8 mouse cellular contexts compared by ENCODE assay signal in the genomic region with DNA sequence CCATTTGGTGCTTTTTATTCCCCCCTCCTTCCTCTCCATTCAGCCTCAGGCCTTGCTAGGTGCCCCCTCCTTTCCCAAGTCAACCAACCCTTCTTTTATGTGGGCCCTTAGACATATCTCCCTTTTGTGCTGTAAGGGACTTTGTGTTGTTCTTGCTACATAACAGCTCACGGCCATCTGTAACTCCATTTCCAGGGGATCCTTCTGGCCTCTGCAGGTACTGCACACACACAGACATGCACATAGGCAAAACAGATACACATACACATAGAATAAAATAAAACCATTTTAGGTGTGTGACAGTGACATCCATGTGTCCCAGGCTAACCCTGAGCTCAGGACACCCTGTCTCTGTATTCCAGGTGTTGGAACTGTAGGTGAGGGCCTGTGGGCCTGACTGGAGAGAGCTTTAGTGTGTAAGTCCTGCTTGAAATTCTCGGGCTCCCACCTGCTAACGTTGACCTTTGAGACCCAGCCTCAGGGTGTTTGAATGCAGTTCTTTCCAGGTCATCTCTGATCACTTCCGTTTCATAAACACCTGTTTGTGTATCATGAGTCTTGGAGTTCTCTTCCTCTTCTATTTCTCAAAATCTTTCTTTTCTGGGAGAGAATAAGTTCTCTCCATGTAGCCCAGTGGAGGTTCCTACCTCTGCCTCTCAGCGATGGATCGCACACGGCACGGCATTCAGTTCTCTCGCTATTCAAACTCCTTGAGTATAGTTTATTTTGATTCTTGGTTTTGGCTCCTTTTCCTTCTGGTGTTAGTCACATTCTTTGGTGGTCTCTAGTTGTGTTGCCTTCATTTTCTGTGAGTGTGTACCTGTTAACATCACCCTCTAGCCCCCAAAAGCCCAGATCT. TPM values are rescaled to one million over a fixed set of nuclear protein-coding genes. Genes with fewer than 3 reads are reported as not detected.
DNase-seq lines count a peak whose midpoint lies in the region; ATAC-seq and TF ChIP-seq lines count a peak whose summit lies in the region.

No protein-coding gene starts in this region.

- peaks cover 20% of the 10 kb centered on the region for H3K4me1 ChIP-seq in heart, embryonic 10.5 days
- H3K4me1 ChIP-seq in midbrain, embryonic 12.5 days: peaks cover 23% of the 10 kb centered on the region
- peaks cover 12% of the 10 kb centered on the region for H3K4me1 ChIP-seq in midbrain, embryonic 11.5 days (ENCODE audit: control insufficient read depth, insufficient read depth, low read length)
- H3K4me1 ChIP-seq in forebrain, postnatal 0 days (ENCODE audit: insufficient read depth): 0 out of 2 replicates have a peak, but pooled peaks cover 5% of the 10 kb centered on the region
- H3K4me1 ChIP-seq in stomach, embryonic 15.5 days: 0 out of 2 replicates have a peak, but pooled peaks cover 10% of the 10 kb centered on the region

- H3K9ac ChIP-seq in midbrain, embryonic 12.5 days (replicated peaks): no peak overlapping the region
- no peak overlapping the region for H3K9ac ChIP-seq in midbrain, embryonic 11.5 days (ENCODE audit: low read length)
- no peak overlapping the region for H3K9ac ChIP-seq in forebrain, postnatal 0 days
- H3K9ac ChIP-seq in stomach, embryonic 15.5 days: no peak overlapping the region

- WGBS in heart, embryonic 10.5 days: 93% methylated on average over 9 of the region's 9 CpGs
- 93% methylated on average over 9 of the region's 9 CpGs for WGBS in midbrain, embryonic 12.5 days
- 95% methylated on average over 9 of the region's 9 CpGs for WGBS in midbrain, embryonic 11.5 days
- WGBS in forebrain, postnatal 0 days: 89% methylated on average over 9 of the region's 9 CpGs
- WGBS in stomach, embryonic 15.5 days: 88% methylated on average over 9 of the region's 9 CpGs

- H3K4me3 ChIP-seq in heart, embryonic 10.5 days: peak overlapping the region; percentile 82
- H3K4me3 ChIP-seq in midbrain, embryonic 12.5 days: 0 out of 2 replicates have a peak overlapping the region, but pooled peaks have one; percentile 69
- no peak overlapping the region for H3K4me3 ChIP-seq in midbrain, embryonic 11.5 days (ENCODE audit: low read depth, low read length)
- H3K4me3 ChIP-seq in forebrain, postnatal 0 days (ENCODE audit: low read depth, low read length): no peak overlapping the region
- peak overlapping the region; percentile 88; the same call in 1 of the 2 replicates for H3K4me3 ChIP-seq in stomach, embryonic 15.5 days (replicated peaks)

- H3K27ac ChIP-seq in heart, embryonic 10.5 days: no peak overlapping the region
- no peak overlapping the region for H3K27ac ChIP-seq in midbrain, embryonic 12.5 days (replicated peaks)
- H3K27ac ChIP-seq in midbrain, embryonic 11.5 days (ENCODE audit: low read depth, low read length): no peak overlapping the region
- no peak overlapping the region for H3K27ac ChIP-seq in forebrain, postnatal 0 days (ENCODE audit: low read depth, low read length)
- no peak overlapping the region for H3K27ac ChIP-seq in stomach, embryonic 15.5 days

- TF ChIP-seq CTCF in forebrain, postnatal 0 days (IDR thresholded peaks at IDR 0.05; ENCODE audit: low read depth): peak; percentile 25; the same call in 1 of the 2 replicates

- no peak for DNase-seq in heart, embryonic 10.5 days (ENCODE audit: low spot score)
- DNase-seq in heart, postnatal 4 days: no peak
- no peak for DNase-seq in midbrain, embryonic 11.5 days (ENCODE audit: low spot score, missing footprints)
- no peak for DNase-seq in forebrain, postnatal 0 days
- no peak for DNase-seq in gastrocnemius, postnatal 10 days
- DNase-seq in cerebellum, adult 11 months: no peak

- H3K4me2 ChIP-seq in midbrain, embryonic 12.5 days (replicated peaks): peak overlapping the region; percentile 66
- no peak overlapping the region for H3K4me2 ChIP-seq in midbrain, embryonic 11.5 days
- H3K4me2 ChIP-seq in forebrain, postnatal 0 days (ENCODE audit: low read depth): no peak overlapping the region
- peak overlapping the region; percentile 65 for H3K4me2 ChIP-seq in stomach, embryonic 15.5 days

- no peak for ATAC-seq in midbrain, embryonic 12.5 days (ENCODE audit: low FRiP score, low read depth)
- ATAC-seq in midbrain, embryonic 11.5 days (ENCODE audit: low FRiP score): no peak
- ATAC-seq in forebrain, postnatal 0 days: no peak
- no peak for ATAC-seq in stomach, embryonic 15.5 days (ENCODE audit: insufficient read depth, low FRiP score, low read depth)

- no peaks in the 10 kb centered on the region for H3K27me3 ChIP-seq in heart, embryonic 10.5 days (ENCODE audit: insufficient read depth, poor library complexity, severe bottlenecking)
- no peaks in the 10 kb centered on the region for H3K27me3 ChIP-seq in midbrain, embryonic 12.5 days
- no peaks in the 10 kb centered on the region for H3K27me3 ChIP-seq in midbrain, embryonic 11.5 days (ENCODE audit: control insufficient read depth, insufficient read depth, low read length)
- H3K27me3 ChIP-seq in forebrain, postnatal 0 days (ENCODE audit: insufficient read depth, low read length): no peaks in the 10 kb centered on the region
- no peaks in the 10 kb centered on the region for H3K27me3 ChIP-seq in stomach, embryonic 15.5 days (replicated peaks)

- H3K9me3 ChIP-seq in heart, embryonic 10.5 days: no peaks in the 10 kb centered on the region
- no peaks in the 10 kb centered on the region for H3K9me3 ChIP-seq in midbrain, embryonic 12.5 days
- H3K9me3 ChIP-seq in midbrain, embryonic 11.5 days (ENCODE audit: control insufficient read depth, low read length): no peaks in the 10 kb centered on the region
- no peaks in the 10 kb centered on the region for H3K9me3 ChIP-seq in forebrain, postnatal 0 days (ENCODE audit: low read length)
- H3K9me3 ChIP-seq in stomach, embryonic 15.5 days: no peaks in the 10 kb centered on the region

- H3K36me3 ChIP-seq in heart, embryonic 10.5 days: peaks cover 57% of the 10 kb centered on the region
- peaks cover 40% of the 10 kb centered on the region for H3K36me3 ChIP-seq in midbrain, embryonic 12.5 days
- peaks cover 20% of the 10 kb centered on the region for H3K36me3 ChIP-seq in midbrain, embryonic 11.5 days (ENCODE audit: control insufficient read depth, insufficient read depth, low read length)
- no peaks in the 10 kb centered on the region for H3K36me3 ChIP-seq in forebrain, postnatal 0 days (ENCODE audit: insufficient read depth)
- H3K36me3 ChIP-seq in stomach, embryonic 15.5 days: peaks cover 20% of the 10 kb centered on the region

RNA-seq across cellular contexts. Expression of gene Cenpa, which starts 2.3 kb away (rescaled TPM):
- polyA plus RNA-seq in heart, embryonic 10.5 days (2016; fragmentation: Nextera tagmentation; extraction: Ambion mirVana): 323 and 372 TPM in 2 replicates
- 100 to 1,000 TPM; 141 to 145 TPM for total RNA-seq in heart, postnatal 4 days (2021)
- polyA plus RNA-seq in midbrain, embryonic 12.5 days (2016; fragmentation: Nextera tagmentation; extraction: Ambion mirVana): 268 and 290 TPM in 2 replicates
- 398 and 399 TPM in 2 replicates for polyA plus RNA-seq in midbrain, embryonic 11.5 days (2014; fragmentation: Nextera tagmentation; extraction: Ambion mirVana)
- 15.1 and 15.5 TPM in 2 replicates for total RNA-seq in forebrain, postnatal 0 days (2014; rRNA removed)
- polyA plus RNA-seq in forebrain, postnatal 0 days (2015; fragmentation: Nextera tagmentation; extraction: Ambion mirVana): 42.4 and 45.5 TPM in 2 replicates
- polyA plus RNA-seq in stomach, embryonic 15.5 days (2015; fragmentation: Nextera tagmentation; extraction: Ambion mirVana): 218 TPM in 2 replicates
- 10 to 100 TPM; 16.7 to 17.2 TPM for total RNA-seq in gastrocnemius, postnatal 10 days (2021)

RNA-seq across cellular contexts. Expression of gene Slc35f6, which starts 21.1 kb away (rescaled TPM):
- 25.5 and 28.4 TPM in 2 replicates for polyA plus RNA-seq in heart, embryonic 10.5 days (2016; fragmentation: Nextera tagmentation; extraction: Ambion mirVana)
- 10 to 100 TPM; 35.1 to 38.5 TPM for total RNA-seq in heart, postnatal 4 days (2021)
- polyA plus RNA-seq in midbrain, embryonic 12.5 days (2016; fragmentation: Nextera tagmentation; extraction: Ambion mirVana): 25.4 and 29.1 TPM in 2 replicates
- polyA plus RNA-seq in midbrain, embryonic 11.5 days (2014; fragmentation: Nextera tagmentation; extraction: Ambion mirVana): 22.6 and 28.4 TPM in 2 replicates
- 31.5 and 48.7 TPM in 2 replicates for total RNA-seq in forebrain, postnatal 0 days (2014; rRNA removed)
- 19.2 and 24.3 TPM in 2 replicates for polyA plus RNA-seq in forebrain, postnatal 0 days (2015; fragmentation: Nextera tagmentation; extraction: Ambion mirVana)
- 26.8 and 27.9 TPM in 2 replicates for polyA plus RNA-seq in stomach, embryonic 15.5 days (2015; fragmentation: Nextera tagmentation; extraction: Ambion mirVana)
- total RNA-seq in gastrocnemius, postnatal 10 days (2021): 10 to 100 TPM; 13.3 to 15.4 TPM

RNA-seq across cellular contexts. Expression of gene Dpysl5, which starts 42.5 kb away (rescaled TPM):
- polyA plus RNA-seq in heart, embryonic 10.5 days (2016; fragmentation: Nextera tagmentation; extraction: Ambion mirVana): 4.0 and 5.6 TPM in 2 replicates
- 1 to 10 TPM; 1.6 to 2.0 TPM for total RNA-seq in heart, postnatal 4 days (2021)
- 136 and 153 TPM in 2 replicates for polyA plus RNA-seq in midbrain, embryonic 12.5 days (2016; fragmentation: Nextera tagmentation; extraction: Ambion mirVana)
- 81.4 and 89.1 TPM in 2 replicates for polyA plus RNA-seq in midbrain, embryonic 11.5 days (2014; fragmentation: Nextera tagmentation; extraction: Ambion mirVana)
- total RNA-seq in forebrain, postnatal 0 days (2014; rRNA removed): 274 and 315 TPM in 2 replicates
- 272 and 290 TPM in 2 replicates for polyA plus RNA-seq in forebrain, postnatal 0 days (2015; fragmentation: Nextera tagmentation; extraction: Ambion mirVana)
- 6.7 and 7.4 TPM in 2 replicates for polyA plus RNA-seq in stomach, embryonic 15.5 days (2015; fragmentation: Nextera tagmentation; extraction: Ambion mirVana)
- total RNA-seq in gastrocnemius, postnatal 10 days (2021): 1 to 10 TPM; 2.7 to 3.2 TPM

Comparison
In these comparisons a context has a peak if more than half of its experiments do, and no peak if none do; other contexts are left out.
1. H3K4me3 ChIP-seq: peak in heart, embryonic 10.5 days (single experiment), midbrain, embryonic 12.5 days (single experiment) and stomach, embryonic 15.5 days (single experiment); none in midbrain, embryonic 11.5 days (single experiment) and forebrain, postnatal 0 days (single experiment).
2. H3K4me2 ChIP-seq: peak in midbrain, embryonic 12.5 days (single experiment) and stomach, embryonic 15.5 days (single experiment); none in midbrain, embryonic 11.5 days (single experiment) and forebrain, postnatal 0 days (single experiment).